Mouse (Mus musculus): ENCODE measurements around the gene Tex36. TPM values are rescaled to one million over a fixed set of nuclear protein-coding genes. Genes with fewer than 3 reads are reported as not detected.

Tex36 gene
- polyA plus RNA-seq, 1 experiment, result not detected

DNA sequence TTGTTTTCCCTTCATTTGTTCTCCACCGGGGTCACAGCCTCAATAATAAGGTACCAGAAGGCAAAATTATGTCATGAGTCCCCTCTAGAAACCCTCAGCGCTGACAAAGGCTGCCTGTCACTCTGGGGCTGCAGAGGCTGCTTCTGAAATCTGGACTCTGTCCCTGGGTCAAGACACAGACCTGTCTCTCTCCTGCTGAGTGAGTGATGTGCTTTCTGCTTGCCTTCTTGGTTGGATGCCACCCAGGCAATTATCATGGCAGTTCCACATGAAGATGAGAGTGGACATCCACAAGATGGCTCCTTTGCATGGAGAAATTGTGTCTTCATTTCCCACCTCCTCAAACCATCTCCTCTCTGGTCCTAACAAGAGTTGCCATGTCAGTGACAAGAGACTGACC lies 1.2 kb upstream of the Tex36 start:
- WGBS, result 88% methylated on average over 2 of the region's 2 CpGs
- no peak for DNase-seq

DNA sequence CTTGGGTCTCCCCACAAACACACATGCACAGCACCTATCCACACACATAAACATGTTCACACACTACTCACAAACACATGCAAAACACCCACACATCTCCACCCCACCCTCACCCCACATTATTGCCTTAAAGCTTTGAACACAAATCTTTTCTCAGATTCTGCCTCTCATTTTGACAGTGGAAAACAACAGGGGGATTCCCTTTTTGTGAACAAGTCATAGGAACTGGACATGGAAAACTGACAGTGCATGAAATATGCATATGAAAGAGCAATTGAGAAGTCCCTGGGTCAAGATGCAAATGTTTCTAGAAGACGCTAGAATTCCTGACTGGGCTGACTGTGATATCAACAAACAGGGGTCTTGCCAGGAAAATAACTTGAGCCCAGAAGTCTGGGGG lies 1.4 kb downstream of the Tex36 start:
- TF ChIP-seq CTCF (IDR thresholded peaks at IDR 0.05; ENCODE audit: borderline replicate concordance, control insufficient read depth, extremely low read depth, insufficient read depth, low read length, poor library complexity) (no peak), POLR2A (IDR thresholded peaks at IDR 0.05; ENCODE audit: control insufficient read depth, extremely low read depth, insufficient read depth, low read length, poor library complexity) (no peak)
- no peaks in the 10 kb centered on the region for H3K36me3 ChIP-seq (ENCODE audit: control insufficient read depth, insufficient read depth, low read length)
- H3K27ac ChIP-seq (ENCODE audit: control insufficient read depth, insufficient read depth, low read length), result no peak overlapping the region
- H3K4me3 ChIP-seq (ENCODE audit: control insufficient read depth, insufficient read depth, low read length), result no peak overlapping the region
- no peak for DNase-seq
- WGBS, result 68% methylated on average over 1 of the region's 1 CpGs
- no peaks in the 10 kb centered on the region for H3K27me3 ChIP-seq (ENCODE audit: control insufficient read depth, insufficient read depth, low read length)
- H3K4me1 ChIP-seq (replicated peaks; ENCODE audit: control insufficient read depth, insufficient read depth, low read length), result no peaks in the 10 kb centered on the region

More for the DNA sequence above, 1.2 kb upstream of the Tex36 start:
- no peak overlapping the region for H3K4me3 ChIP-seq (ENCODE audit: control insufficient read depth, insufficient read depth, low read length)
- no peaks in the 10 kb centered on the region for H3K4me1 ChIP-seq (replicated peaks; ENCODE audit: control insufficient read depth, insufficient read depth, low read length)
- no peaks in the 10 kb centered on the region for H3K27me3 ChIP-seq (ENCODE audit: control insufficient read depth, insufficient read depth, low read length)
- no peaks in the 10 kb centered on the region for H3K36me3 ChIP-seq (ENCODE audit: control insufficient read depth, insufficient read depth, low read length)
- no peak overlapping the region for H3K27ac ChIP-seq (ENCODE audit: control insufficient read depth, insufficient read depth, low read length)
- TF ChIP-seq CTCF (IDR thresholded peaks at IDR 0.05; ENCODE audit: borderline replicate concordance, control insufficient read depth, extremely low read depth, insufficient read depth, low read length, poor library complexity) (no peak), POLR2A (IDR thresholded peaks at IDR 0.05; ENCODE audit: control insufficient read depth, extremely low read depth, insufficient read depth, low read length, poor library complexity) (no peak)

DNA sequence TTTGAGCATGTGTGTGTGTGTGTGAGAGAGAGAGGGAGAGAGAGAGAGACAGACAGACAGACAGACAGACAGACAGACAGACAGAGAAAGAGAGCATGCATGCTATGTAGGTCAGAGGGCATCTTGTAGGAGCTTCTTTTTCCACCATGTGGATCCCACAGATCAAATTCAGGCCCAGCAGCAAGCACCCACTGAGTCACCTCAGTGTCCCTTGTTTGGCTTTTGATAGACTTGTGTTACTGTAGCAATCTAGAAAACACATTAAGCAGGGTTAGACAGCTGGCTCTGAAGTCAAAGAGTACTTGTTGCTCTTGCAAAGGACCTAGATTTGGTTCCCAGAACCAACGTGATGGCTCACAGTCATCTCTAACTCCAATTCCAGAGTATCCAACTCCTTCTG lies 10.2 kb downstream of the Tex36 start:
- no peak overlapping the region for H3K4me3 ChIP-seq (ENCODE audit: control insufficient read depth, insufficient read depth, low read length)
- H3K36me3 ChIP-seq (ENCODE audit: control insufficient read depth, insufficient read depth, low read length), result no peaks in the 10 kb centered on the region
- H3K4me1 ChIP-seq (replicated peaks; ENCODE audit: control insufficient read depth, insufficient read depth, low read length), result no peaks in the 10 kb centered on the region
- WGBS, result 91% methylated on average over 1 of the region's 1 CpGs
- H3K27me3 ChIP-seq (ENCODE audit: control insufficient read depth, insufficient read depth, low read length), result no peaks in the 10 kb centered on the region
- no peak overlapping the region for H3K27ac ChIP-seq (ENCODE audit: control insufficient read depth, insufficient read depth, low read length)
- TF ChIP-seq POLR2A (IDR thresholded peaks at IDR 0.05; ENCODE audit: control insufficient read depth, extremely low read depth, insufficient read depth, low read length, poor library complexity), result no peak
- TF ChIP-seq CTCF (IDR thresholded peaks at IDR 0.05; ENCODE audit: borderline replicate concordance, control insufficient read depth, extremely low read depth, insufficient read depth, low read length, poor library complexity), result no peak
- no peak for DNase-seq

DNA sequence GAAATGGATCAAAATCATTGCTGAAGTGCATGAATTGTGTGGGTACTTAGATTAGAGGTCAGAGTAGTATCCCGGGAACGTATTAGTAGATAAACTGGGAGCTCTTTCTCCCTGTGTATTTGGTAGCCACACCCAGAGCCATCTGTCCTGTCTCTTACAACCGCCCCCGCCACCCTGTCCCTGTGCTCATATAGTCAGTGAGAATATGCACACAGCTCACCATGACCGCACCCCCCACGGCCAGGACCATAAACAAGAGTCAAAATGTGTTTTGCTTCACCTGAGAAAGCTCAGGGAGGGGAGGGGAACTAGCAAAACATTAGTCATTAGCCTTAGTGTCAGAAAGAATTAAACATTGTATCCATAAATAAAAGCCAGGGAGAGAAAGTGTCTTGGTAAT lies 18.7 kb downstream of the Tex36 start:
- no peak for TF ChIP-seq POLR2A (IDR thresholded peaks at IDR 0.05; ENCODE audit: control insufficient read depth, extremely low read depth, insufficient read depth, low read length, poor library complexity)
- TF ChIP-seq CTCF (IDR thresholded peaks at IDR 0.05; ENCODE audit: borderline replicate concordance, control insufficient read depth, extremely low read depth, insufficient read depth, low read length, poor library complexity), result no peak
- 95% methylated on average over 6 of the region's 6 CpGs for WGBS
- H3K27ac ChIP-seq (ENCODE audit: control insufficient read depth, insufficient read depth, low read length), result no peak overlapping the region
- H3K4me1 ChIP-seq (replicated peaks; ENCODE audit: control insufficient read depth, insufficient read depth, low read length), result no peaks in the 10 kb centered on the region
- no peaks in the 10 kb centered on the region for H3K36me3 ChIP-seq (ENCODE audit: control insufficient read depth, insufficient read depth, low read length)
- DNase-seq, result no peak
- H3K4me3 ChIP-seq (ENCODE audit: control insufficient read depth, insufficient read depth, low read length), result no peak overlapping the region
- no peaks in the 10 kb centered on the region for H3K27me3 ChIP-seq (ENCODE audit: control insufficient read depth, insufficient read depth, low read length)

DNA sequence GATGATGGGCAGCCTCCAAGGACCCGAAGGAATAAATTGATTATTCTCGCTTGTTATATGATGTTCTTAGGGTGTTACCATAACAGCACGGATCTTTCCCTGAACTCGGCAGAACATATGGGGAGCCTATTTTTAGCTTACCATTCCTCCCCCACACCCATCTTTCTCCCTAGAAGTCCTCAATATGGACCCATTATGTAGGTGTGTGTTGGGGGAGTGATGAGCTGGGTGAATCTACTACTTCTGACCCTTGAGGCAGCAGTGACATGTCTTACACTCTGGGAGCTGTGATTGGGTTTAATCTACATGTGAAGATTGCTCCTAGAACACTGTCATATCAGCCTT lies 21.7 kb downstream of the Tex36 start:
- Histone ChIP-seq H3K4me1 (replicated peaks; ENCODE audit: control insufficient read depth, insufficient read depth, low read length) (no peaks in the 10 kb centered on the region), H3K27ac (ENCODE audit: control insufficient read depth, insufficient read depth, low read length) (no peak overlapping the region), H3K36me3 (ENCODE audit: control insufficient read depth, insufficient read depth, low read length) (no peaks in the 10 kb centered on the region), H3K4me3 (ENCODE audit: control insufficient read depth, insufficient read depth, low read length) (no peak overlapping the region), H3K27me3 (ENCODE audit: control insufficient read depth, insufficient read depth, low read length) (no peaks in the 10 kb centered on the region)
- no peak for DNase-seq
- TF ChIP-seq POLR2A (IDR thresholded peaks at IDR 0.05; ENCODE audit: control insufficient read depth, extremely low read depth, insufficient read depth, low read length, poor library complexity) (no peak), CTCF (IDR thresholded peaks at IDR 0.05; ENCODE audit: borderline replicate concordance, control insufficient read depth, extremely low read depth, insufficient read depth, low read length, poor library complexity) (no peak)
- WGBS, result 93% methylated on average over 4 of the region's 4 CpGs

DNA sequence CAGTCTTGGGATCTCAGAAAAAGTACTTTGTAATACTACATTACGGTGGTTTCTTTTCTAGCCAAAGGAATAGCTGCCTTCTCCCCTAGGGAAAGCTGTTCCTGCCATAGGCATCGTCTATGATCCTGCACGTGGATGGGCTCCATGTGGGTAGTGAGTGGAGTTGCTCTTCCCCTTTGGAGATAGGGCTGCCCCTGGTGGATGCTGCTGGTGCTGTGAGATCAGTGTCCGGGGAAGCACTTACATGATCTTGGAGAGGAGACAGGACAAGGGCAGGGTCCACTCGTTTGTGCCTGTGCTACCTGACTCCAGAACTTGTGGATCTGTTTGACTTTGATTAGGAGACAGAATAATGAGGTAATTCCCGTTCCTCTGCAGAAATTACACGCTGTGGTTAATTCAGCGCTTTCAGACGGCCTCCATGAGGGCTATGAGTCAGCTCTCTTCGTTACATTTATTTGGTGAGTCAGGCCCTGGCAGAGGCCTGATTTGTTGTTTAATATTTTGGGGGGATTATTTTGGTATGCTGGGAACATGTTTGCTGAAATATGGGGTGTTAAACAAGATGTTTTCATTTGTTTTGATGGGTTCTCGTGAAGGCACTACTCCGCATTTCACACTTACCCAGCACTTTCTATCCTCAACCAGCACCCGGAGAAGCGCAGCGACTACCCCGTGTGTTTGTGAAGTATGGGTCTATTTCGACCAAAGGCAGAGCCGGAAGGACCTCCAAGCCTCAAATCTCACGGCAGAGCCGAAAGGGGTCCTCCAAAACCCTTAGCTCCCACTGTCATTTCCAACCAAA lies 22.3 kb downstream of the Tex36 start:
- H3K36me3 ChIP-seq (ENCODE audit: control insufficient read depth, insufficient read depth, low read length), result no peaks in the 10 kb centered on the region
- TF ChIP-seq POLR2A (IDR thresholded peaks at IDR 0.05; ENCODE audit: control insufficient read depth, extremely low read depth, insufficient read depth, low read length, poor library complexity) (no peak), CTCF (IDR thresholded peaks at IDR 0.05; ENCODE audit: borderline replicate concordance, control insufficient read depth, extremely low read depth, insufficient read depth, low read length, poor library complexity) (no peak)
- no peak for DNase-seq
- H3K4me3 ChIP-seq (ENCODE audit: control insufficient read depth, insufficient read depth, low read length), result no peak overlapping the region
- 87% methylated on average over 20 of the region's 20 CpGs for WGBS
- H3K4me1 ChIP-seq (replicated peaks; ENCODE audit: control insufficient read depth, insufficient read depth, low read length), result no peaks in the 10 kb centered on the region
- no peak overlapping the region for H3K27ac ChIP-seq (ENCODE audit: control insufficient read depth, insufficient read depth, low read length)
- H3K27me3 ChIP-seq (ENCODE audit: control insufficient read depth, insufficient read depth, low read length), result no peaks in the 10 kb centered on the region

Data from thymus, adult 2 months (tissue).